Mouse (Mus musculus) naive thymus-derived CD4-positive, alpha-beta T cell, adult 2 months (primary cell): ENCODE measurements at regions not wholly inside any gene's neighbourhood (a gene's known extent, or its start where the extent isn't known, plus 50 kb on each side); places are given as distances from the start of the nearest gene placed in this dataset.

ENCODE experiments used
- DNase-seq: peaks from one replicate; pipeline ENCODE4 v3.0.0-alpha.2; 2011; ENCODE audit warnings: low read depth

DNA sequence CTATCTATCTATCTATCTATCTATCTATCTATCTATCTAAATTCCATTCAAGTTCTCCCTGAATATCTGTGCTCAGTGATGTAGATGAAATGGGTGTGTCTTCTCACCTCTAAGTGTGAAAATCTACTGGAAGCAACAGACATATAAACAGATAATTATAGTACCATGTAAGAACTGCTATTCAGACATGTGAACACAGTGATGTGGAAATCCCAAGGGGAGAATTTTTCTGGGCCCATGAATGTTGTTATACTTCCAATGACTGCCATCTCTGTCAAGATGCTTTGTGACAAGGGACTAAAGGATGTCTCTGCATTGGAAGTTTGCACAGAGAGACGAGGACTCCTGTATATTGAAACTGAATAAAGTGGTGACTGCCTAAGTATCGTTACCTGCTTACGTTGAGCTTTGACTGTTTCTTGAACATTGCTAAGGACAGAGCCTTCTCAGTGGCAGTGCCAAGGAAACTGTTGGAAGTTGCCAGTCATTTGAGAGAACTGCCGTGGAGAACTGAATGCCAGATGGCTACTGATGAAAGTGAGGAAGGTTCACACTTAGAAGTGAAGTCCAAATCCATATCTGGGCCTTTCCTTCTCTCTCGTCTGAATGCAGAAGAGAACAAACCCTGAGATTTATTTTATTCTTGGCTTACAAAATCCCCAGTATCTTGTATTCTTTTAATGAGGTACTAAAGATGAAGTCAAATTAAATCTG is 175.0 kb upstream of the Cd180 start:
- DNase-seq: no peak

DNA sequence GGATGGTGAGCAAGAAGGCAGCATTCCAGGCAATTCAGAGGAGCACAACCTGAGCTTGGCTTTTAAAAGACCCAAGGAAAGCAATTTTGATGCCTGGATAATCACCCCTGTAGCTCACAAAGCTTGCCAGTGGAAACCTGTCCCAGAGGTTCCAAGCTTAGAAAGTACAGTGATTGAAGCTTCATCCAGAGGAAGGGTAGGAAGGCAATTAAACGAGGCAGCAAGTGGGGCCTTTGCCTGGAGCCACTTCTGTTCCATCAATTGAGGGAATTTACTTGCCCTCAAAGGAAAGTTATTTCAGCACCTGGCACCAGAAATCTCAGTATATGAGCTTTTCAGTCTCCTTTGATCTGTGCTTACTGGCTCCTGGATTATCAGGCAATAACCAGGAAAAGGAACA is 171.9 kb upstream of the Cd180 start:
- no peak for DNase-seq

DNA sequence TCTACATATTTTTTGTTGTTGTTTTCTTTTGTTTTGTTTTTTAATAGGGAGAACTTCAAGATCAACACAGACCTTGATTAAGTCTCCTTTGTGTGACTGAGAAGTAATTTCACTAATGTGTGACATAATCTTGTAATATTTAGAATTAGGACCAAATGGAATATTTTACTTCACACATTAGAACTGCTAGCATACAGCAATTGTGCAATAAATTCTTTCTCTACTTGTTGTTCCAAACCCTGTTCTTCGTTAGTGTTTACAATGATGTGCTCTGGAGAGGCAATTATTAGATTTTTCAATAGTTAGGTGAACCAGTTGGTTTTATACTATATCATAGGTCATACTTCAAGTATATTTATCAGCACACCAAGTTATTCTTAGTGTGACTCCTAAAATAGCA is 171.3 kb upstream of the Cd180 start:
- no peak for DNase-seq

DNA sequence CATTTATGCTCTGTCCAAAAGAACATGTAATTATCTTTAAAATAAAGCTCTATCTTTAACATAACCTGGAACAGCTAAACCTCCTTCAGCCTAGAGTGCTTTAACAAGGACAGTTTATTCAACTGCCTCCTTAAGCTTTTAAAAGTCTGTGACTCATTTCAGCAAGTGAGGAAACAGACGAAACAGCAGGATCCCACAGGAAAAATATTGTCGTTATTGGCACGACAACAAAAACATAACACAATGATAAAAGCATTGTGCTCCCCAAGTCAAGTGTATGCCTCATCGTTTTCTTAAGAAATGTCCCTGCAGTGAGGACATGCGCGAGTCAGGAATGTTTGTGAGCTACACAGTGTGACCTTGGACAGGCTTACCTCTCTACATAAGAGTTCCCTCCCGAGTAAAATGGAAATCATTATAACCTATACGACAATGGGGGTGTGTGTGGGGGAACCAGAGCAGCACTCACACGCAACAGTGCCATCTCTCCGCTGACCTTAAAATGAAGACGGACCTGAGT is 166.7 kb upstream of the Cd180 start:
- no peak for DNase-seq

DNA sequence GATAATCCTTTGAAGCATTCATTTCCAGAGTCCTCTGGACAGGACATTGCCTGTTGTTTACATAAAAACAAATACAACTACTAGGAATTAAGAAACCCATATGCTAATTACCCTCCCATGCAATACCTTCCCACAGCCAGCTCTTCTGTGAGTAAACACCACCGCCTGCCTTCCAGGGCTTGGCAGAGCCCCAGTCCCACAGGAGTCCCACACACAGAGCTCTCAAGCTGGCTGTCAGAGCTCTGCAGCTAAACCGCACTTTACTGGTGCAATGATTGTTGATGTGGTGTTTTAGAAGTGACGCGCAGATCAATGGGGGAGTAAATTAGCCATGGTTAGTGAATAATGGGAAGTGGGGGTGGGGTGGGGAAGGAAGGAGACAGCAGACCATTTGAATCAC is 159.6 kb upstream of the Cd180 start:
- no peak for DNase-seq

DNA sequence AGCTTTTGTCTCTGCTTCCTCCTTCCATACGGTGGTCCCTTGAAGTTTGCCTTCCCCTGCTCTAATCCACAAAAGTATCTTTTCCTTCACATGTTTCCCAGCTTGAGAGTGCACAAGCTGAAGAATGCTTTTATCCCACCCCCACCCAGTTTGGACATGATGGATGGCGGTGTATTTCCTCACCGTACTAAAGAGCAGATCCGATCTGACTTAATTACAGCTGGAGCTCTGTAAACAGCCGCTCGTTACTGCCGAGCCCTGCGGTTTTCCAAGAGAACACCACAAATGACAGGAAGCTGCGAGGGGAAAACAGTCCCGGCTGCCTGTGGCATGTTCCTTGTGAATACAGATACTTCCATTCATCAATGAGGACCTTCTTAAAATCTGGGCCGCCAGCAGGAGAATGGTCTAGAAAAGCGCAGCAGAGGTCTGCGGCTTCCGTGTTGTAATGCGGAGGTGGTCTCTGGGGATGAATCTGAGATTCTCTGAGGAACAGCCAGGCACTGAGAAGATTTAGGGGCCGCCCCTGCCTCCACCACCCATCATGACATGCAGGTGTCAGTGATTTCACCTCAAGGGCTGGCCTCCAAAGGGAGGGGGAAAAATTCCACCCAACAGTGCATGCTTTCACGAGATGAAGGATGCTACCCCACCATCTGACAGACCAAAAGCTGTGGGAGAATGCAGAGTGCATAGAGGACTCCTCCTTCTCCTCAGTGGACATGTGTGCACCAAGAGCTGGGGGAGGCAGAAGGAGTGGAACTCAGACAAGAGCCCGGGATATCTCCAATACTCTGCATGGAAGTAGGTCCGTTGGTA is 155.7 kb upstream of the Cd180 start:
- DNase-seq: no peak

DNA sequence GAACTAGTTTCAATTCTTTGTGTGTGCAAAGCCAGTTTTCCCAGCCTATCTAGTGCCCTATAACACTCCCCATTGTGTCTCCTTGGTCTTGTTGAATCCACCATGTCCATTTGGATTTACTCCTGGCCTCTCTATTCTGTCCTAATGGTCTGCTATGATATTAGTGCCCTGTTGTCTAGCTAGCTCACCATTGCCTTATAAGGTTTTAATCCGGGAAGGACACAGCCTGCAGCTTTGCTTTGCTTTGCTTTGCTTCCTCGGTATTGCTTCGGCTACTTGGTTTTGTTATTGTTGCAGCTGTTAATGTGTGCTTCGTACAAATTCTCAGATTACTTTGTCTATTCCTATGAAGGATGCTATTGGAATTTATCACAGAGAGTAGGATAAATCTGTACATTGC is 152.9 kb upstream of the Cd180 start:
- no peak for DNase-seq

DNA sequence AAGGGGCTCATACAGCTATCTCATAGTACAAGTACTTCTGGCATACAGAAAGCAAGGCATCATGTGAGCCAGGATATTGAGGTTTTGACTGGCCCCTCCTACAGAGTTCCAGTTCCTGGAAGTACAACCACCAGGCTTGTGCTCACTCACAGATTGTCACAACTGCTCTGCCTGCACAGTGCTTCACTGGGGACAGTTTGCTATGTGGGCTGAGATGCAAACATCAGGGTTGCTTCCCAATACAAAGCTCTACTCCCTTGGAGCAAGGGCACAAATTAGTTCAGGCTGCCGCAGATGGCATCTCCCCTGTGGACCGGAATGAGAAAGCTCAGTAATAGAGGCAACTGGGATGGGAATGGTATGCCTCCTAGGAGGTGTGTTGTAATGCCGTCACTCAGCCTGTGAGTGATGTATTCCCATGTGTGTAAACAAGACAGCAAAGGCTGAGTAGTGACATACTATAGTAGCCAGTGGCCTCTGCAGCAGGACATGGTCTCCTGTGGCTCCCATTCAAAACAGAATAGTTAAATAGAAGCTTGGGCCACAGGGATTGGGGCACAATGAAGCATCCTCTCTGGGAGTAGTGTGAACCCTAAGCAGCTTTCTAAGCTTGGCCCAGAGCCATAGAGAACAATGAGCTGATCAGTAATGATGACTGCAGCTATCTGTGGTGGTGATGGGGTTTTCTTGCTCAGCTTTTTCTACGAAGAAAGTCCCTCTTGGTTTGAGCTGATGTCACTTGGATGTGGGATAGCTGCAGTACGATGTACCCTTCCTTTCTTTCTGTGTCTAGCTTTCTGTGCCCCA is 148.8 kb upstream of the Cd180 start:
- DNase-seq: no peak

DNA sequence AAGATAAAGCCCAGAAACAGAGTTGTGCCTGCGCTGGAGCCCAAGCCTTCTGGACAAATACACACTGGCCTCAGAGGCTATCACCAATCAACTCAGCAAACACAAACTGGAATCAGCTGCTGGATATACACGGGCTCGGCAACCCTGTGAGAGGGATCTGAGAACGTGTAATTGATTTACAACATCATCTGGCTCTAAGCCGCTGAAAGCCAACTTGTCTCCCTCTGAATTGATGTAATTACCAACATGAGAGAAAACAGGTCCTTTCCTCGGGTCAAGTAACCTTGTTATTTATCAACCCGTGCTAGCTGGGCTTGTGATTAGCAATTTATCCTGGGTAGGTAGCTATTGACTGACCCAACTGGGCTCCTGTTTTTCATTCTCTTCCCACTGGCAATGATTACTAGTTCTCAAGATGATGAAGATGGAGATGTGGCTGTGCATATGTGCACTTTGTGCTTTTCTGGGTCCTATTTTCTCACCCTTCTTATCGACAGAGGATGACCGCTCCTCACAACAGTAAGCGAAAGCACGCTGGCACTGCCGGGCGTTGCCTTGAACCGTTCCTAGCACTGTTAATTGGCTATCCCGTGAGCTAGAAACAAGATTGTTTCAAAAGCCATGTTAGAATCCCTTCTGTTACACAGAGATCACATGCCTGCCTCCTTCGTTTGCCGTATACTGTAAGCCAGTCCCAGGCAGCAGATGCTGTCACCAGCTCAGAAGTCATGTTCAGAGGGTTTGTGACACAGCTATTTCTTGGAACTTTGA is 147.3 kb upstream of the Cd180 start:
- no peak for DNase-seq

DNA sequence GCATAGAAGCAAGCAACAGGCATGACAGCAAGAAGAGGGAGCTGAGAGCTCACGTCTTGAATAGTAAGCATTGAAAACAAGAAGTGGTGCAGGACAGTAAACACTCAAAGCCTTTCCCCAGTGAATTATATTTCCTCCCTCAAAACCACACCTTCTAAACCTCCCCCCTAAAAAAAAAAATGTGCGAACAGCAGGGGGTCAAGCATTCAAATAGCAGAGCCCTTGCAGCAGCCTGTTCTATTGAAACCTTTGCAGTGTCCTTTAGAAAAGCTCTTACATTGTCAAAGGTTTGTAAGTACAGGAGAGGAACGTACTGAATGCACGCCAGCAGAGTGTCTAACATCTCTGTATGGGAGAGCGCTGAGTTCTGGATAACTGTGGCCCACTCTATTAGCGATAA is 145.1 kb upstream of the Cd180 start:
- no peak for DNase-seq

DNA sequence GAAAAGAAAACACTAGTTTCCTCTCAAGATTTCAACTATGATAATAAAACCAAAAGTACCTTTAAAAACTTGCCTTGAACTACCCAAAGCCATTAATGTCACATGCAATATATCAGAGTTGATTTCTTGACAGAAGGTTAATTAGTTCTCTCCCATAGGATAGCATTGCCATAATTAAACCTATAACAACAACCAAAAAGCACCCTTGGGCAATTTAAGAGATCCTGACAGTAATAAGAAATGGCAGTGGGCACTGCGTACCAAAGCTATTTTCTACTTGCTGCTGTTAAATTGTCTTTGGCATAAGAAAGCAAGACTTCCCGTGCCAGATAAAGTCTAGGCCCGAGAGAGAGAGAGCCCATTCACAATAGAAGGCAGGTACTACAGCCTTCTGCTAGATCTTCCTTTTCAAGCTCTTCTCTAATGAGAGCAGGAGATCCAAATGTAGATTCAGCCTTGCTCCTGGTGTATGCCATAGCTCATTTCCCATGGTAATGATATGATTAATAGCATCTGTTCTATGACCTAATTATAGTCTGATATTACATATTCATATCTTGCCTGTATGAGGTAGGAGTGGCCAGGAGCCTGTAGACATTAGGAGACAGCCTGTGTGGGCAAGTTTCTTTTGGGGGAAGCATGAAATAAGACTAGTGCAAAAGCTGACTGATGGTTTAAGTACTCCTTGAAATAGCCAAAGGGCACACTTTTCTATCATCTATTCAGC is 126.3 kb upstream of the Cd180 start:
- no peak for DNase-seq

DNA sequence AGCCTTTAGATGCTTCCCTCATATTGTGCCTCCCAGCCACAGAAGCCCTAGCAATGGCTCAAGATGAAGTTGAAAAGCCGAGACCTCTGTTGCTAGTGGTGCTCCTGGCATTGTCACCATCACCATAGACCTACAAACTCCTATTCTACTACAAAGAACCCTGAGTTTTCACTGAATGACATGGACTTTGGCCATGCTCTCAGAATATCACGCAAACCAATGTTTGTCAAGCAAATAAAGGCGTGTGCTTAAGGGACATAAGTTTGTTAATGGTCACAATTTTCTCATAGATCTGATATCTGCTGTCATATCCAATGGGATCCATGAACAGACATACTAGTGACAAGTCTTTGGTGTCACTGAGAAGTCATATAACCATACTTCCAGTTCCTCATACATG is 123.8 kb upstream of the Cd180 start:
- no peak for DNase-seq

DNA sequence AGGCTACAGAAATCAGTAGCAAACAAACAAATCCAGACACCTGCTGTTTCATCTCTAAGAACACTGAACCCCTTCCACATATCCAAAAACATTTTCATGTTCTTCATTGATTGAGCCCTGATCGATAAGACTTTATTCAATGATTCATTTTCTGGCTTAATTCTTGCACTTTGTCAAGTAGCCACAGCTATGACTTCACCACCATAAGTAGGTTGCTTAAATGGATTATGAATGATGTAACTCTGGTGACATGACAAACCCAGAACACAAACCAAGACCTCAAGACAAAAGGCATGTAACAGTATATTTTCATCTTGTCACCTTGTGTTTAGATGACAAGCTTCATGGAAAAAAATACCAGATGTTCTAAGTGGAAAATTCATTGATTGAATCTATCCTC is 123.1 kb upstream of the Cd180 start:
- DNase-seq: no peak

DNA sequence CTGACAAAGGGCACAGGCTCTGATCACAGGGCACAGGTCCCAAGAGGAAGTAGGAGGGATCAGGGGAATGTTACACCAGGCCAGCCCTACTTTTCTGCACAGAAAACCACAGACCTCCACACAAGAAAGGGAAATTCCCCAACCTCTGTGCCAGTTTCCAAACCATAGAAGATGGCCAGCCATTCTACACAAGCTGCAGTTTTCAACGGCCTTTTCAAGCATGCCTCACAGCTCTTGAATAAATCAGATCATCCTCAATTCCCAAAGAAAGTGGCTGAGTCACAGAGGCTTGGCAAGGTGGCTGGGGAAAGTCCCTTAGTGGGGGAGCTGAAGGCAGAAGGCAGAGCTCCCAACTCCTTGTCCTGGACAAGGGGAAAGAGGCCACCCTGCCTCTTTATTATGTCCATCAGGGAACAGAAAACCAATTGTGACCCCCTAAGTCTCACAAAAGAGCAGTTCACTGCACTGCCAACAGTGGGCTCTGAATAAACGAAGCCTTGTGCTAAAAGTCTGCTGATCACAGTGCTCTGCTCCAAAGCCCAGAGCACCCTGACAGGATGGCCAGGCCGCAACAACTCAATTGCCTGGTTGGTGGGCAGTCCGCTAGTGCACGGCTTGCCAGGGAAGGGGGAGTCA is 120.0 kb upstream of the Cd180 start:
- DNase-seq: no peak

DNA sequence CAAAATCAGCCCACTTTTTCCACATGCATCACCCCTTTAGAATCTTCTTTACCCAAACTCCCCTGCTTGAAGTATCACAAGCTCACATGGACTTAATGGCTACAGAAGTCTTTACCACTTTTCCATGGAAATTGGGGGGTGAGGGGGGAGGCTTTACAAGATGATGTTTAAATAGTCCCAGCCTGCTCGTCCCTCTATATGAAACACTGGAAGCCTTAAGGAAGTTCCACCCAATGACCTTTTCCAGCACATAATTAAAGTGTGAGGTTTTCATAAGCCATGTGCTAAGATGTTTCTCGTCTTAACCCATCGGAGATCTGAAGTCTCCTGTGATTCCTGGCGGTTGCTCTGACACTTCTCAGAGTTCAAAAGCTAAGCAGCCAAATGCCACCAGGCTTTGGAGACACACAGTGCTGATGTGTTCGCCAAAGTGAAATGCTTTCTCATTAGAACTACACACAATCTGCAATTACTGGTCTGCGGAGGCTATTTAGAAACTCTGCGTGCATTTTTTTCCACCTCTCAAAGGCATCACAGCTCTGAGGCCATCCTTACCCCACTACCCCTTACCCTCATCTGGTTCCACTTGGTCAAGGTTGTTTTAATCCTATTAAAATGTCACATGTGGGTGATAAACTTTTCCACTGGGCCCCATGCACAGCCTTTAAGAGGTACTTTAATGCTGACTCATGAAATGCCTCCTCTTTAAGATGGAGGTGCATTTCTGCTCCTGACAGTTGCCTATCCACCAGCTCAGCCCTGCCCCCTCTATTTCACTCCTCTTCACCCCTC is 116.3 kb upstream of the Cd180 start:
- DNase-seq: no peak

DNA sequence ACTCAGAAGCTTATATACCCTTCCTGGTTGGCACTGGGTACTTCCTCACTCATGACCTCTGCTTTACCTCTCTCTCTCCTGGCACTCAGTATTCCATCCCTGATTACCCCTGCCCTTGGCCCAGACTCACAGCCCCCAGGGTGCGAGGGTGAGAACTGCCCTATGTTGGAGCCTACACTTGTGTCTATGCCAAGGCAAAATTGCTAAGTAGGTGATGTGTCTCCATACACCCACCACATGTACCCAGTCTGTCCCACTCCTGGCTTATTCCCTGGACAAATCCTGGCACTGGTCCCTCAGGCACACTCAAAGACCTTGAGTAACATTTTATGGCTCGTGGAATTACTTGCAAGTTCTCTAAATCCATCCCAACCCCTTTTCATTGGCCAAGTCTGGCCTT is 114.5 kb upstream of the Cd180 start:
- DNase-seq: no peak

DNA sequence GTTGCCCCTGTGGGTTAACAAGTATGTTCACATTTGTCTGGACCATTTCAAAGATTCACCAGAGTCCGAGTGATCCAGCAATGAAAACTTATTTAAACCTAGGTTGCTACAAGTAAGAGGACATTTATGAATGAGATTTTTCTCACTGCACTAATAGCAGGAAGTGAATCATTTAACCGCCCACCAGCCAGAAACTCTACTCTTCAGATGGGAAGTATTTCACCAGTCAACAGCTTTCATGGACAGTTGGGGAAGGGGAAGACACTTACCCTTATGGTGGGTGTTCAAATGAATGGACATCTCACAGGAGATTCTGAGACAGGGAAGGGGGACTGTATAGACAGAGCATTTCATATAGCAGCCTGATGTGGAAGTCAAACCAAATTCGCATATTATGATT is 113.7 kb upstream of the Cd180 start:
- DNase-seq: no peak

DNA sequence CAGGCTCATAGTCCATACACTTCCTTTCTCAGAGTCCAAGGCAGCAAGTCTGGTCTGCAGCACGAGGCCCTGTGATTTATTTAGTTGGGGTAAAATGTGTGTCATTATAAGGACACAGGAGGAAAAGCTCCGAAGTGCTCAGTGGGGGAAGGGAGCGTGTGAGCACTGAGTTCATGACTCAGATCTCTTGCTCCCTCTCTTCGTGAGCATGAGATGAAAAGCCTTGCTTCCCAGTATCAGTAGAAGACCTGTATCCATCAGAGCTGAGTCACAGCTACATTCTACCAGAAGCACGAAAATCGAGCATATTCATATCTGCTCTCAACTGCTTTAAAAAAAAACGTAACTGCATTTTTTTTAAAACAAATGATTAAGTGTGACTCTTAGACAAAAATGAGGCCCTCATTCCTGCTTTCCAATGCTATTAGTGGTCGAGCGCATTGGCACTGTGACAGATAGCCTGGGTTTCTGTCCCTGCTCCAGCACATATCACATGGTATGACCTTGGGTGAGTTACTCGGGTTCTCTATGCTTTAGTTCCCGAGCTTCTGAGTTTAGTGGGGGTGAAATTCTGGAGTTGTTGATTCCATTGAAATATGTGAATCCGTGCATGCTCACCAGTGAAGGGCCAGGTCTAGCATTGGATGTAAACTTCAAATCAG is 109.2 kb upstream of the Cd180 start:
- DNase-seq: no peak

DNA sequence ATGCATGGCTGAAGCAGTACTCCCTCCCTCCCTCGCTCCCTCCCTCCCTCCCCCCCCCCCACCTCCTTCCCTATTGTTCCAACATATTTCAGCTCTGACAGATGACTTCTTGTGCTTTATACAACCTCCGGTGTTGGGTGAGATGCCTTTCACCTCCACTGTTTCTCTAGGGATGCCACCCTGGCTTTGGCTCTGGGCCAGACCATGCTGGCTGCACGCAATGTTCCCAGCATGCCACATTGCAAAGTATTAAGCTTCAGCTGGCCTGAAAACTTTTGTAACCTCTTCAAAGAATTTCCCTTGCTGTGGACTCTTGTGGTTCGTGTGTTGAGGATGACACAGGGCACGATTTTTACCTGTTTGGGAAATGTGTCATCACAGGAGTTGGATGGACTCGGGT is 107.1 kb upstream of the Cd180 start:
- DNase-seq: no peak
